Mouse (Mus musculus): Measurements from ENCODE around the gene Tmub1. TPM values are rescaled to one million over a fixed set of nuclear protein-coding genes. Genes with fewer than 3 reads are reported as not detected.

The Tmub1 gene
- total RNA-seq (2023) = 10 to 100 TPM; 14.0 to 14.5 TPM

GRCm38 (mm10) chr5:24447624-24448298, at the start of gene Tmub1:
Gene Tmub1, minus strand, starts transcription at chr5:24447854.

GRCm38 (mm10) chr5:24452030-24452690, 4.5 kb upstream of the Tmub1 start, which contains the start of gene Agap3:
Gene Agap3, plus strand, starts transcription at chr5:24452177.

DNA sequence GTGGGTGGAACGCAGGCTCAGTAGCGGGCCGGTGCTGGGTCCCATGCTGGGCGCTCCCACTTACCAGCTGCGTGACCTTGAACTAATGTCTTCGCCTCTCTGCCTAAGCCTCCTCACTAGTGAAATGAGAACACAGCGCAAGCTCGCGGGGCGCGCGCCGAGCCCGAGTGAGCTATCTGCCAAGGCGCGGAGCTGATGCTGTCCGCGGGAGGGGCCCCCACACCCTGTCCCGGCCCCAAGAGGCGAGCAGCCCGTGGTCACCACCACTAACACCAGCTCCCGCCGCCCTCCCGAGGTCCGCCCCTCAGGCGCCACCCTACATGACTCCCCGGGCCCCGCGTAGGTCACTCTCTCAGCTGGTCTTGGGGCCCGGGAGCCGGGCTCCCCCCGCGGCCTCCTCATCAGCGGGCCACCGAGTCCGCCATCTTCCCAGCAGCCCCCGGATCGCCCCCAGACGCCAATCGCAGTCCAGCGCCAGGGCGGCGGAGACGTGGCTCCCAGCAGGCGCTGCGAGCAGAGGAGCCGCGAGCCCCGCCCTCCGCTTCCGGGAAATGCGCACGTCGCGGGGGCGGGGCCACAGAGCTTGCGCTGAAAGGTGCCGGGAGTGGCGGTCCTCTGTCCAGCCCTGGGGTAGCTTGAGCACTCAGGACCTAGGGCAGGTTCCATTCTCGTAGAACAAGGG, 2.8 kb downstream of the Tmub1 start, which contains the start of gene Fastk:
Fastk (minus strand) TSS at position 542 of the 682 bp plus-strand sequence.

DNA sequence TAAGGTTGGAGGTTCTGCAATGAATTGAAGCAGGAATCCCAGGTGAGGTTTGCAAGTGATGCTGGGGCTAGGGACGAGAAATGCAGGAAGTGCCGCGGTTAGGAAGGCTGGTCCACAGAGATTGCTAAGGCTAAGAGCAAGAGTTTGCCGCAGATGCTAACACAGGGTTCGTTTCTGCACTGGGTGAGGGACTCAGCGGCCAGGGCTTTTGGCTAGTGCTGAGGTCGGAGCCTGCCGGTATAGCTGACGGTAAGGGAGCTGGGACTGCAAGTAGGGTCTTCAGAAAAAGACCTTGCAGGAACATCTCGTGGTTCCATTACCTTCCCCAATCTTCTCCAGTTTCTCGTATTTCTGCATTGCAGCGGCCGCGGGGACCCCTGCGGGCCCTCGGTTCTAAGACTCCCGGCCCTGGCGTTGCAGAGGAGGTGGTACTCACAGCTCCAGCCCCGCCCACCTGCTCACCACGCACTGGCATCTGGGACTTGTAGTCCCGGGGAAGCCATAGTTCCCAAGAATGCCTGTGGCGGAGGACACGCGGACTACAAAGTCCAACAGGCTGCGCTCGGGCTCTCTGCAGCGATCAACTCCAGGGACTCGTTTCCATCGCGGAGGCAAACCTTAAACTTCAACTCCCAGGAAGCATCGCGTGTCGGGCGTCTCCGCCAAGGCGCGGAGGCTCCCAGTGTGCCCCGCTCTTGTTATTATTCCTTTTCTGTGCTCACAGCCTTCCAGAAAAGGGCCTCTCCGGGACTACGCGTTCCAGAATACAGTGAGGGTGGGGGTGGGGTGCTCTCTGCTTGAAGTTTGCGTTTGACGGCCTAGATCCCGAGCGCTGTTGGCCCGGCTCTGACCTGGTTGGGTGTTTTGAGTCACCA, 24.3 kb downstream of the Tmub1 start, which contains the start of the genes Cdk5 and Slc4a2:
Cdk5 (minus strand) TSS at position 402 of the 875 bp plus-strand sequence.
Slc4a2 (plus strand) TSS at position 709 of the 875 bp plus-strand sequence.

GRCm38 (mm10) chr5:24413042-24413693, 34.5 kb downstream of the Tmub1 start, which contains the start of gene Asic3:
Gene Asic3, plus strand, starts transcription at chr5:24413392.

Other genes with a start within 250 kb of the Tmub1 start
- gene Kcnh2, start 96.2 kb downstream of the Tmub1 start, total RNA-seq (2023) = not detected
- under 1 TPM in 1 of 2 experiments, not detected in 1; 0.13 TPM for gene Nos3, start 83.0 kb downstream of the Tmub1 start, total RNA-seq (2023)
- 1 to 10 TPM in 1 of 2 experiments, under 1 TPM in 1; 0.31 to 1.1 TPM for gene Atg9b, start 55.7 kb downstream of the Tmub1 start, total RNA-seq (2023)
- 10 to 100 TPM; 11.7 to 13.8 TPM for gene Abcb8, start 54.2 kb downstream of the Tmub1 start, total RNA-seq (2023)
- gene Asic3, start 34.5 kb downstream of the Tmub1 start, total RNA-seq (2023) = not detected
- 10 to 100 TPM; 28.2 to 28.5 TPM for gene Cdk5, start 24.3 kb downstream of the Tmub1 start, total RNA-seq (2023)
- gene Slc4a2, start 24.0 kb downstream of the Tmub1 start, total RNA-seq (2023) = 10 to 100 TPM; 57.8 to 62.5 TPM
- 10 to 100 TPM; 26.5 to 30.3 TPM for gene Fastk, start 2.6 kb downstream of the Tmub1 start, total RNA-seq (2023)
- 10 to 100 TPM; 26.9 to 28.4 TPM for gene Agap3, start 4.3 kb upstream of the Tmub1 start, total RNA-seq (2023)
- gene Gbx1, start 79.3 kb upstream of the Tmub1 start, total RNA-seq (2023) = not detected
- not detected for gene Asb10, start 93.1 kb upstream of the Tmub1 start, total RNA-seq (2023)
- not detected for gene 4931409K22Rik, start 109.0 kb upstream of the Tmub1 start, total RNA-seq (2023)
- gene Abcf2, start 129.6 kb upstream of the Tmub1 start, total RNA-seq (2023) = 10 to 100 TPM; 25.6 to 25.9 TPM
- 10 to 100 TPM; 19.1 to 23.7 TPM for gene Chpf2, start 138.9 kb upstream of the Tmub1 start, total RNA-seq (2023)
- gene Smarcd3, start 176.6 kb upstream of the Tmub1 start, total RNA-seq (2023) = under 1 TPM in 1 of 2 experiments, not detected in 1; 0.31 TPM
- gene Nub1, start 237.7 kb upstream of the Tmub1 start, total RNA-seq (2023) = 10 to 100 TPM; 46.1 to 46.9 TPM

Data from neutrophil, adult 59 days (primary cell).